In genomic region chr10:41403893-41404612, GRCm38 (mm10) we compare ENCODE assay signal across 12 mouse cellular contexts. TPM values are rescaled to one million over a fixed set of nuclear protein-coding genes. Genes with fewer than 3 reads are reported as not detected.
DNase-seq lines count a peak whose midpoint lies in the region; ATAC-seq and TF ChIP-seq lines count a peak whose summit lies in the region.
"Had no signal": no experiment of that assay in that cellular context is flagged by ENCODE, and none has a peak within 500 bp of the region (broad histone marks: within the 10 kb centered on the region; RNA-seq: fewer than 3 reads in every experiment).

No protein-coding gene starts in this region.

- H3K27ac ChIP-seq in liver, adult 2 months (replicated peaks; ENCODE audit: insufficient read depth, low read depth, low read length): no peak overlapping the region
- H3K27ac ChIP-seq in liver, embryonic 12.5 days: no peak overlapping the region
- H3K27ac ChIP-seq: hindbrain, embryonic 12.5 days; liver, embryonic 15.5 days had no signal

- H3K4me1 ChIP-seq in liver, adult 2 months (ENCODE audit: control insufficient read depth, insufficient read depth, low read length): no peaks in the 10 kb centered on the region
- no peaks in the 10 kb centered on the region for H3K4me1 ChIP-seq in liver, embryonic 12.5 days
- H3K4me1 ChIP-seq: hindbrain, embryonic 12.5 days; liver, embryonic 15.5 days had no signal

- TF ChIP-seq POLR2A in liver, adult 2 months (IDR thresholded peaks at IDR 0.05; ENCODE audit: extremely low read depth, insufficient read depth, low read length): no peak

- no peak for ATAC-seq in liver, embryonic 12.5 days

- WGBS in liver, adult 2 months: 37% methylated on average over 3 of the region's 3 CpGs
- 39% methylated on average over 3 of the region's 3 CpGs for WGBS in liver, embryonic 12.5 days (ENCODE audit: insufficient replicate concordance)

- H3K4me3 ChIP-seq in liver, adult 2 months (ENCODE audit: insufficient read depth, low read depth, low read length): no peak overlapping the region
- no peak overlapping the region for H3K4me3 ChIP-seq in liver, embryonic 12.5 days
- H3K4me3 ChIP-seq: hindbrain, embryonic 12.5 days; liver, embryonic 15.5 days had no signal

- peak; percentile 53 for DNase-seq in heart, adult 11 months
- DNase-seq in heart, adult 9 months (ENCODE audit: low spot score in 2 of 2): no peak
- peak; percentile 8 for DNase-seq in liver, adult 2 months (ENCODE audit: extremely low read depth, low read depth, low spot score)
- DNase-seq in R1 (ENCODE audit: low read depth, low spot score): peak; percentile 61
- DNase-seq in lung, postnatal 36 days: peak; percentile 47
- DNase-seq in thymus, postnatal 10 days (ENCODE audit: low spot score in 2 of 2): no peak
- no peak for DNase-seq in thymus, postnatal 36 days
- DNase-seq: adrenal gland, postnatal 14 days; thymus, adult 18-20 months had no signal

- H3K27me3 ChIP-seq in liver, adult 2 months (ENCODE audit: control insufficient read depth, insufficient read depth, low read length): no peaks in the 10 kb centered on the region
- H3K27me3 ChIP-seq in liver, embryonic 12.5 days (replicated peaks): no peaks in the 10 kb centered on the region
- H3K27me3 ChIP-seq: hindbrain, embryonic 12.5 days; liver, embryonic 15.5 days had no signal

- H3K79me2 ChIP-seq in liver, adult 2 months (ENCODE audit: control insufficient read depth, insufficient read depth, low read length): no peaks in the 10 kb centered on the region

- H3K9me3 ChIP-seq in liver, embryonic 12.5 days (replicated peaks): no peaks in the 10 kb centered on the region
- H3K9me3 ChIP-seq: hindbrain, embryonic 12.5 days; liver, embryonic 15.5 days had no signal

- H3K36me3 ChIP-seq in liver, adult 2 months (ENCODE audit: control insufficient read depth, insufficient read depth, low read length): no peaks in the 10 kb centered on the region
- no peaks in the 10 kb centered on the region for H3K36me3 ChIP-seq in liver, embryonic 12.5 days
- H3K36me3 ChIP-seq: hindbrain, embryonic 12.5 days; liver, embryonic 15.5 days had no signal

- no peak overlapping the region for H3K9ac ChIP-seq in liver, adult 2 months (ENCODE audit: low read depth, low read length)
- no peak overlapping the region for H3K9ac ChIP-seq in liver, embryonic 12.5 days
- H3K9ac ChIP-seq: hindbrain, embryonic 12.5 days; liver, embryonic 15.5 days had no signal

- TF ChIP-seq CTCF in liver, adult 2 months (IDR thresholded peaks at IDR 0.05; ENCODE audit: low read depth, low read length): no peak

- H3K4me2 ChIP-seq in liver, embryonic 12.5 days: no peak overlapping the region
- H3K4me2 ChIP-seq: hindbrain, embryonic 12.5 days; liver, embryonic 15.5 days had no signal

RNA-seq across cellular contexts. Expression of gene Zbtb24, which starts 46.1 kb away (rescaled TPM):
- total RNA-seq in liver, adult 2 months (2014; rRNA removed): 10.6 and 11.1 TPM in 2 replicates
- polyA plus RNA-seq in liver, adult 2 months (2012; rRNA removed): 7.6 and 10.5 TPM in 2 replicates
- 7.3 and 8.5 TPM in 2 replicates for polyA plus RNA-seq in liver, embryonic 12.5 days (2016; fragmentation: Nextera tagmentation; extraction: Ambion mirVana)

Comparison
In these comparisons a context has a peak if more than half of its experiments do, and no peak if none do; other contexts are left out.
1. DNase-seq: peak in heart, adult 11 months (single experiment), liver, adult 2 months (single experiment), R1 (single experiment) and lung, postnatal 36 days (single experiment); none in heart, adult 9 months (0 of 2), thymus, postnatal 10 days (0 of 2) and thymus, postnatal 36 days (0 of 2).